Mouse (Mus musculus) telencephalon, adult 2 months (tissue): ENCODE results near the gene Coq9.

Experiments
- DNase-seq: peaks from one replicate; pipeline ENCODE4 v3.0.0-alpha.2; 2011; ENCODE audit warnings: low read depth, low spot score

The Coq9 gene

DNA sequence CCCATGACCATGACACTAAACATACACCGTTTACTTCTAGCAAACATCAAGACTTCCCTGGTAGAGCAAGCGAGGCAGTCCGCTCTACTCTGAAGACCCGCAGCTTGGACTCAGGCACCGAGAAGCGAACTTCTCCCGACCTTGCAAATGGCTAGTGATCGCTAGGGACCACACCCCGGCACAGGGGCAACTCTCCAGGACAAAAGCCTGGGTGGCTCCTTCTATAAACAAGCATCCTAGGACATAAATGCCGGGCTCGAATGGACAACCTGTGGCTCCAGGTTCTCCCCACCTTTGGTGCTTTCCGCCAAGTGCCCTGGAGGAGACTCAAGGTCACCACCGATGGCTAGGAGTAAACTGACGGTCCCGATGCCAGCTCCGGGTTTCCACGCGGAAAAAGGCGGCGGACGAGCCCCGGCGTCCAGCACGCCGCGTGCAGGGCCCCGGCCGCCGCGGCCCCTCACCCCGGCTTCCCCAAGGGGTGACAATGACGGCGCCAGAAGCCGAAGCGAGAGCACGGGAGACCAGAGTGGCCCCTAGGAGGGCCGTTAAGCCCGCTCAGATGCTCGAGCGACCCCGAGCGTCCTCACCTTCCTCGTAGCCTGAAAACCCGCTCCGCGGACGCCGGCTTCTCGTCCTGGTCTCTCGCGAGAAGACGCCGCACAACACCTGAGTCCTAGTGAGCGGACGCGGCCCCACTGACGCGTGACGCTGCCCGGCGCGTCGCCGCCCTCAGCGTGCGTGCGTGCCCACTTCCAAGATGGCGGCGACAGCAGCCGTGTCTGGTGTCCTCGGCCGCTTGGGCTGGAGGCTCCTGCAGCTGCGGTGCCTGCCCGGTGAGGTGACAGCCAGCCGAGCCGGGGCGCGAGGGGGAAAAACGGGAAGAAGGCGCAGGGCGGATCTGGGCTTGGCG is at the start of gene Coq9, which contains the start of gene Ciapin1:
TSS of gene Coq9 (plus strand) at position 660 of the 913 bp plus-strand sequence.
TSS of gene Ciapin1 (minus strand) at position 697 of the 913 bp plus-strand sequence.
- peak; percentile 88 for DNase-seq

GRCm38 (mm10) chr8:94789256-94789955 is 48.7 kb upstream of the Coq9 start:
- no peak for DNase-seq

GRCm38 (mm10) chr8:94794368-94794767 is 43.8 kb upstream of the Coq9 start:
- no peak for DNase-seq

- no peak for DNase-seq
Measured at GRCm38 (mm10) chr8:94794782-94795181, 43.3 kb upstream of the Coq9 start.

GRCm38 (mm10) chr8:94800278-94800968 is 37.7 kb upstream of the Coq9 start:
- peak; percentile 77 for DNase-seq

- DNase-seq: peak; percentile 83
Measured at GRCm38 (mm10) chr8:94801293-94802095, 36.6 kb upstream of the Coq9 start.

DNA sequence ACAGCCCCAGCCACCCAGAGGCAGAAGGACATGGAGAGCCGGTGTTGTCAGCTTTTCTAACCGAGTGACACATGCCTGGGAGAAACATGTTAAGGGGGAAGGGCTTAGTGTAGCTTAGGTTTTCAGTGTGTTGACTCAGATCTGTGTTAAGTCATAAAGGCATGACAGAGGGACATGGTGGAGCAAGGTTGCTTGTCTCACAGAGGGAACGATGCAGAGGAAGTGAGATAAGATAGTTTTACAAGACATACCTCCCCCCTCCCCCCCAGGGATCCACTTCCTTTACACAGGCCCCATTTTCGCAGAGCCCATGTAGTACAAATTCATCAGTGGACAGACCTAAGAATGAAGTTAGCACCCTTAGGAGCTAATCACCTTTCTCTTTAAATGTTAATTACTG is 35.7 kb upstream of the Coq9 start:
- no peak for DNase-seq

GRCm38 (mm10) chr8:94803551-94803950 is 34.6 kb upstream of the Coq9 start:
- DNase-seq: peak; percentile 69

GRCm38 (mm10) chr8:94804546-94805340 is 33.4 kb upstream of the Coq9 start:
- no peak for DNase-seq

DNA sequence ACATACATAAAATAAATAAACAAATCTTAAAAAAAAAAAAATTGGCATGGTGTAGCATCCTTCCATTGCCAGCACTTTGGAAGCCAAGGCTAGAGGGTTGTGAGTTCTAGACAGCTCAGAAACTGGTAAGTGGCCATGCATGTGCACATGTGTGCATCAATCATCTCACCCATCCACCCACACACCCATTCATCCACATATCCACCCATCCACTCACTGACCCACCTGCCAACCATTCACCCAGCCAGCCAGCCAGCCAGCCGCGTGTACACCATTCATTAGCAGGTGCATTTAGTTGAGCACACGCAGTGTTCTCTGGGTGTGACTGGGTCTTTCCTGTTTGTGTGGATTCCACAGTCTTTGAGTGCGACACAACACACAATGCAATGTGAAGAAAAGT is 32.3 kb upstream of the Coq9 start:
- DNase-seq: no peak

GRCm38 (mm10) chr8:94807506-94807905 is 30.6 kb upstream of the Coq9 start:
- DNase-seq: no peak

- no peak for DNase-seq
Measured at GRCm38 (mm10) chr8:94808372-94808771, 29.7 kb upstream of the Coq9 start.

GRCm38 (mm10) chr8:94810153-94810552 is 28.0 kb upstream of the Coq9 start, which contains the start of gene Ccl17:
Ccl17 (plus strand) TSS chr8:94810453.
- no peak for DNase-seq

GRCm38 (mm10) chr8:94810855-94811254 is 27.3 kb upstream of the Coq9 start:
- DNase-seq: no peak

- no peak for DNase-seq
Measured at GRCm38 (mm10) chr8:94811654-94812053, 26.5 kb upstream of the Coq9 start.

GRCm38 (mm10) chr8:94812645-94813098 is 25.4 kb upstream of the Coq9 start:
- peak; percentile 74 for DNase-seq

DNA sequence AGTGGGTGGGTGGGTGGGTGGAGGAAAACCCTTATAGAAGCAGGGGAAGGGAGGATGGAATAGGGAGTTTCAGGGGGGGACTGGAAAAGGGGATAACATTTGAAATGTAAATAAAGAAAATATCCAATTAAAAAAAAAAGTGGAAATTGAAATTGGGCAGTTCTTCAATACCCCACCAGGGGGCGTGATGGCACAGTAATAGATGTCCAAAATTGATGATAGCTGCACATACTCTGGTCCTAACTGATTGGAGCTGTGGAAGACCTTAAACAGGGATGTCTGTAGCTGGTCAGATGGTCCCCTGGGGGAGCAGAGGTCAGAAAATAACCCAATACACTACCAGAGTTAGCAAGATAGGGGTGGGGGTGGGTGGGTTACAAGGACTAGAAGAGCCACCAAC is 23.6 kb upstream of the Coq9 start:
- no peak for DNase-seq

DNA sequence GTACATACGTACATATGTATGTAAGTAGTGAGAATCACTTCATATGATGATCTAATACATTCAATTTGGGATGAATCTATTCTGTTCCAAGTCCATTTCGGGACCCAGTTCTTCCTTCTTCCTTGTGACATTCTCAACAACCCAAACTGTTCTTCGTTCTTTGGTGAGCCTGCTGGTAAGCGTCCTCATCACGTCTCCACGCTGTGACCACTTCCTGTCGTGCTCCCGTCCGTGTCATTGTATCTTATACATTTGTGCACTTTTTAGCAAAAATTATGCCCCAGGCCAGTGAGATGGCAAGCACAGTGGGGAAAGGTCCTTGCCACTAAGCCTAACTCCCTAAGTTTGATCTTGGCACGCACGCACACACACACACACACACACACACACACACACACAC is 20.2 kb upstream of the Coq9 start:
- no peak for DNase-seq

- no peak for DNase-seq
Measured at GRCm38 (mm10) chr8:94819671-94820179, 18.4 kb upstream of the Coq9 start.

DNA sequence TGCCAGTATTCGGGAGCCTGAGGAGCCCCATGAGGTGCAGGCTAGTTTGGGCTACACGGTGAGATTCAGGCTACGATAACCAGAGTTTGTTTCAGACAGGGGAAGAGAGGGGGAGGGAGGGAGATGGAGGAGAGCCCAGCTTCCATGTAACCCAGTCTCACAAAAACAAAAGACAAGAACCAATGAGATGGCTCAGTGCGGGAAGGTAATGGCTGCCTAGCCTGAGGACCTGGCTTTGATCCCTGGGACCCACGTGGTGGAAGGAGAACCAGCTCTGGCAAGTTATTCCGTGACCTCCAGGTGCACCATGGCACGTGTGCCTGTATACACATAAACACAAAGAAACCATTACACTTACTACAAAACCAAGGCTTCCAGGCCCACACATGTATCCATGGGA is 17.6 kb upstream of the Coq9 start:
- DNase-seq: no peak
